Mouse (Mus musculus): ENCODE measurements around the gene Mapk1ip1l.

- TF ChIP-seq EP300 (IDR thresholded peaks at IDR 0.05; ENCODE audit: low read length) (no peak), CTCF (conservative IDR thresholded peaks at IDR 0.05 in 1 of 2, IDR thresholded peaks at IDR 0.05 in 1 of 2; ENCODE audit: low read depth in 2 of 2, low read length in 2 of 2) (no peak), CHD1 (IDR thresholded peaks at IDR 0.05; ENCODE audit: low read depth, low read length) (no peak), MXI1 (IDR thresholded peaks at IDR 0.05; ENCODE audit: low read depth, low read length) (no peak), MYC (IDR thresholded peaks at IDR 0.05; ENCODE audit: low read depth, low read length) (no peak), HCFC1 (IDR thresholded peaks at IDR 0.05; ENCODE audit: low read depth, low read length) (no peak), USF1 (IDR thresholded peaks at IDR 0.05; ENCODE audit: low read depth, low read length) (no peak), JUN (IDR thresholded peaks at IDR 0.05; ENCODE audit: insufficient read depth, low read depth, low read length) (no peak), IRF4 (IDR thresholded peaks at IDR 0.05; ENCODE audit: low read depth, low read length) (no peak), ZKSCAN1 (IDR thresholded peaks at IDR 0.05; ENCODE audit: borderline replicate concordance, low read depth, low read length) (no peak)
These were observed 12.5 kb downstream of the Mapk1ip1l start for GRCm38 (mm10) chr14:47310342-47311181.
